Mouse (Mus musculus) neural tube, embryonic 14.5 days (tissue): ENCODE results near the gene Fkbp9. TPM values are rescaled to one million over a fixed set of nuclear protein-coding genes. Genes with fewer than 3 reads are reported as not detected.

Experiments
- ATAC-seq: fragments of 200-750 bp; cut with Nextera tagmentation; 2 replicates; pipeline ENCODE4 v1.8.0; 2017; ENCODE audit warnings: low read depth, mild to moderate bottlenecking, moderate TSS enrichment, moderate library complexity
- H3K27ac ChIP-seq: fragments of 300-500 bp; sonication (generic); 2 replicates; pipeline ENCODE4 v1.5.1; 2014; ENCODE audit warnings: low read depth, mild to moderate bottlenecking, control low read depth, low read length, moderate library complexity, mixed read lengths
- H3K27me3 ChIP-seq: fragments of 300-500 bp; sonication (generic); 2 replicates; pipeline ENCODE4 v1.6.1; 2014; ENCODE audit warnings: low read length; ENCODE audit not compliant: control insufficient read depth, insufficient read depth
- H3K36me3 ChIP-seq: fragments of 300-500 bp; sonication (generic); 2 replicates; pipeline ENCODE4 v1.6.1; 2014; ENCODE audit warnings: low read length, mixed read lengths; ENCODE audit not compliant: control insufficient read depth, insufficient read depth
- H3K4me1 ChIP-seq: fragments of 300-500 bp; sonication (generic); 2 replicates; pipeline ENCODE4 v1.6.1; 2014; ENCODE audit warnings: low read length; ENCODE audit not compliant: control insufficient read depth, insufficient read depth
- H3K4me2 ChIP-seq: fragments of 300-500 bp; sonication (generic); 2 replicates; pipeline ENCODE4 v1.6.1; 2014; ENCODE audit warnings: mild to moderate bottlenecking, low read depth, low read length, control low read depth
- H3K4me3 ChIP-seq: fragments of 300-500 bp; sonication (generic); 2 replicates; pipeline ENCODE4 v1.5.1; 2014; ENCODE audit warnings: low read depth, low read length, control low read depth, mixed read lengths
- H3K9ac ChIP-seq: fragments of 300-500 bp; sonication (generic); replicated peaks from 2 replicates; pipeline ENCODE4 v1.6.1; 2014; ENCODE audit warnings: low read depth, mild to moderate bottlenecking, control low read depth, low read length, mixed read lengths
- H3K9me3 ChIP-seq: fragments of 300-500 bp; sonication (generic); 2 replicates; pipeline ENCODE4 v1.6.1; 2016; ENCODE audit warnings: low read length; ENCODE audit not compliant: control insufficient read depth
- WGBS: fragments of 180-500 bp; shearing (Covaris S2); extraction: QIAGEN DNeasy Blood & Tissue Kit; methylation state at CpG from one replicate; pipeline ENCODE4 v1.1.7; 2014; 5-methylcytosine and 5-hydroxymethylcytosine counted together
- polyA plus RNA-seq: library from polyadenylated mRNA; unstranded; fragments of >200 nt; fragmentation: Nextera tagmentation; extraction: Ambion mirVana; gene quantifications from 2 replicates; pipeline ENCODE4 v1.2.1, GENCODE M21; 2014

Gene Fkbp9
- polyA plus RNA-seq, 1 experiment from 2014 or later: 20.2 TPM

GRCm38 (mm10) chr6:56797311-56798151, 34.3 kb upstream of the Fkbp9 start, which contains the start of gene Kbtbd2:
Kbtbd2 (minus strand) TSS chr6:56797813.
- Histone ChIP-seq H3K9ac (peak within 1 kb of the TSS; percentile 95), H3K27ac (peak within 1 kb of the TSS; percentile 99), H3K4me1 (peaks cover 18% of the 10 kb centered on the region), H3K9me3 (no peaks in the 10 kb centered on the region), H3K27me3 (no peaks in the 10 kb centered on the region), H3K4me2 (peak within 1 kb of the TSS; percentile 77), H3K36me3 (no peaks in the 10 kb centered on the region), H3K4me3 (peak within 1 kb of the TSS; percentile 77)
- ATAC-seq: peak; percentile 96
- WGBS: under 1% methylated on average over 64 of the region's 98 CpGs

DNA sequence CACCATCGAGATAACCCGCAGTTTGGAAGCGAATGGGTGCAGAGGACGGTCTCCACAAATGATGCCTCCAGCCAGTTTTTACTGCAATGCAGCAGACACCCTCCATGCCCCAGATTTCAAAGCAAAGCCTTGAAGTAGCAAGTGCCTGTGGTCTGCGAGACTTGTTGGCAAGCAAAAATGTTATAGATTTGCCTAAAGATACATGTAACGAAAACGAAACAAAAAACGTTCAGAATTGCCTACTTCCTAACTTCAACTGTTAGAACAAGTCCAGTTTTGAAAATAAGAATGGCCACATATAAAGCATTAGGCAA, 33.8 kb upstream of the Fkbp9 start:
- Histone ChIP-seq H3K27me3 (no peaks in the 10 kb centered on the region), H3K4me3 (peak overlapping the region; percentile 77), H3K27ac (peak overlapping the region; percentile 99), H3K4me1 (peaks cover 18% of the 10 kb centered on the region), H3K36me3 (no peaks in the 10 kb centered on the region), H3K4me2 (peak overlapping the region; percentile 77), H3K9ac (peak overlapping the region; percentile 95), H3K9me3 (no peaks in the 10 kb centered on the region)
- ATAC-seq: no peak
- WGBS: 14% methylated on average over 8 of the region's 8 CpGs

- Histone ChIP-seq H3K9me3 (no peaks in the 10 kb centered on the region), H3K9ac (no peak overlapping the region), H3K27me3 (no peaks in the 10 kb centered on the region), H3K4me1 (no peaks in the 10 kb centered on the region), H3K4me3 (no peak overlapping the region), H3K27ac (no peak overlapping the region), H3K4me2 (no peak overlapping the region), H3K36me3 (no peaks in the 10 kb centered on the region)
- ATAC-seq: no peak
- WGBS: 88% methylated on average over 4 of the region's 4 CpGs
Observed at GRCm38 (mm10) chr6:56805026-56805425, 26.8 kb upstream of the Fkbp9 start.

- Histone ChIP-seq H3K27me3 (no peaks in the 10 kb centered on the region), H3K36me3 (no peaks in the 10 kb centered on the region), H3K9me3 (no peaks in the 10 kb centered on the region), H3K27ac (no peak overlapping the region), H3K4me2 (no peak overlapping the region), H3K9ac (no peak overlapping the region), H3K4me1 (no peaks in the 10 kb centered on the region), H3K4me3 (no peak overlapping the region)
- no peak for ATAC-seq
- 69% methylated on average over 2 of the region's 2 CpGs for WGBS
Observed at GRCm38 (mm10) chr6:56806195-56806594, 25.7 kb upstream of the Fkbp9 start.

DNA sequence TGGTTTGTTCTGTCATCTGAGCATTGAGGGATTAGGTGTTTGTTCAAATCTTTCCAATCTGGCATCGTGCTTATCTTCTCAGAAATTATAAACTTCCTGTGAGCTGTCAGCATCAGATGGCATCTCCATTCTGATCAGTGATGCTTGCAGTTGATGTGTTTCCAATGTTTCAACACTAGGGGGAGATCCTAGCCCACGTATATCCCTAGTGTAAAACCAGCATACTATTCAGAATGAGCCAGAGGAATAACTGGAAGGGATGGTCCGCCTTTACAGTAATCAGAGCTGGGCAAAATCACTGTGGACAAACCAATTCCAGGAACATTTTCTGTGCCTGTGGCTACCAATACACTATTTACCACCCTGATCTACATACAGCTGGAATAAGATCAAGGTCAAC, 23.2 kb upstream of the Fkbp9 start:
- Histone ChIP-seq H3K4me2 (no peak overlapping the region), H3K4me1 (no peaks in the 10 kb centered on the region), H3K9me3 (no peaks in the 10 kb centered on the region), H3K4me3 (no peak overlapping the region), H3K27ac (no peak overlapping the region), H3K36me3 (no peaks in the 10 kb centered on the region), H3K27me3 (no peaks in the 10 kb centered on the region), H3K9ac (no peak overlapping the region)
- WGBS: 10% methylated on average over 3 of the region's 3 CpGs
- peak; percentile 95 for ATAC-seq

- H3K4me3 ChIP-seq: no peak overlapping the region
- H3K27me3 ChIP-seq: no peaks in the 10 kb centered on the region
- no peak overlapping the region for H3K27ac ChIP-seq
- H3K4me2 ChIP-seq: no peak overlapping the region
- no peak for ATAC-seq
- H3K36me3 ChIP-seq: no peaks in the 10 kb centered on the region
- no peaks in the 10 kb centered on the region for H3K4me1 ChIP-seq
- WGBS: 49% methylated on average over 2 of the region's 2 CpGs
- H3K9ac ChIP-seq: no peak overlapping the region
- no peaks in the 10 kb centered on the region for H3K9me3 ChIP-seq
Observed at GRCm38 (mm10) chr6:56813332-56813731, 18.5 kb upstream of the Fkbp9 start.

- H3K27me3 ChIP-seq: no peaks in the 10 kb centered on the region
- no peak overlapping the region for H3K4me3 ChIP-seq
- H3K9me3 ChIP-seq: no peaks in the 10 kb centered on the region
- no peak overlapping the region for H3K9ac ChIP-seq
- H3K36me3 ChIP-seq: no peaks in the 10 kb centered on the region
- WGBS: 74% methylated on average over 5 of the region's 5 CpGs
- H3K4me2 ChIP-seq: no peak overlapping the region
- H3K4me1 ChIP-seq: no peaks in the 10 kb centered on the region
- ATAC-seq: no peak
- no peak overlapping the region for H3K27ac ChIP-seq
Observed at GRCm38 (mm10) chr6:56818436-56819123, 13.3 kb upstream of the Fkbp9 start.

GRCm38 (mm10) chr6:56819124-56819487, 12.8 kb upstream of the Fkbp9 start:
- H3K4me2 ChIP-seq: no peak overlapping the region
- no peaks in the 10 kb centered on the region for H3K4me1 ChIP-seq
- WGBS: 88% methylated on average over 2 of the region's 2 CpGs
- H3K36me3 ChIP-seq: no peaks in the 10 kb centered on the region
- no peaks in the 10 kb centered on the region for H3K27me3 ChIP-seq
- no peak for ATAC-seq
- no peak overlapping the region for H3K27ac ChIP-seq
- H3K4me3 ChIP-seq: no peak overlapping the region
- no peak overlapping the region for H3K9ac ChIP-seq
- H3K9me3 ChIP-seq: no peaks in the 10 kb centered on the region

GRCm38 (mm10) chr6:56825657-56826056, 6.2 kb upstream of the Fkbp9 start:
- ATAC-seq: no peak
- WGBS: 60% methylated on average over 3 of the region's 3 CpGs
- no peaks in the 10 kb centered on the region for H3K27me3 ChIP-seq

More at GRCm38 (mm10) chr6:56825657-56826056, 6.2 kb upstream of the Fkbp9 start:
- Histone ChIP-seq H3K36me3 (no peaks in the 10 kb centered on the region), H3K27ac (no peak overlapping the region), H3K9me3 (no peaks in the 10 kb centered on the region), H3K4me1 (no peaks in the 10 kb centered on the region), H3K4me3 (no peak overlapping the region), H3K4me2 (no peak overlapping the region), H3K9ac (no peak overlapping the region)
